Mouse (Mus musculus) testis, postnatal 14 days (tissue): Measurements from ENCODE around the gene Wdr24.

ENCODE experiments used
- DNase-seq: peaks from one replicate; pipeline ENCODE4 v3.0.0; 2021; ENCODE audit warnings: low spot score

Gene Wdr24

GRCm38 (mm10) chr17:25877741-25878610 lies 54.5 kb downstream of the Wdr24 start:
- DNase-seq = no peak
